Mouse (Mus musculus): ENCODE results near the gene Hist1h2bk.
A peak's percentile ranks its signal among the peaks of the same experiment; 100 is the strongest.

DNA sequence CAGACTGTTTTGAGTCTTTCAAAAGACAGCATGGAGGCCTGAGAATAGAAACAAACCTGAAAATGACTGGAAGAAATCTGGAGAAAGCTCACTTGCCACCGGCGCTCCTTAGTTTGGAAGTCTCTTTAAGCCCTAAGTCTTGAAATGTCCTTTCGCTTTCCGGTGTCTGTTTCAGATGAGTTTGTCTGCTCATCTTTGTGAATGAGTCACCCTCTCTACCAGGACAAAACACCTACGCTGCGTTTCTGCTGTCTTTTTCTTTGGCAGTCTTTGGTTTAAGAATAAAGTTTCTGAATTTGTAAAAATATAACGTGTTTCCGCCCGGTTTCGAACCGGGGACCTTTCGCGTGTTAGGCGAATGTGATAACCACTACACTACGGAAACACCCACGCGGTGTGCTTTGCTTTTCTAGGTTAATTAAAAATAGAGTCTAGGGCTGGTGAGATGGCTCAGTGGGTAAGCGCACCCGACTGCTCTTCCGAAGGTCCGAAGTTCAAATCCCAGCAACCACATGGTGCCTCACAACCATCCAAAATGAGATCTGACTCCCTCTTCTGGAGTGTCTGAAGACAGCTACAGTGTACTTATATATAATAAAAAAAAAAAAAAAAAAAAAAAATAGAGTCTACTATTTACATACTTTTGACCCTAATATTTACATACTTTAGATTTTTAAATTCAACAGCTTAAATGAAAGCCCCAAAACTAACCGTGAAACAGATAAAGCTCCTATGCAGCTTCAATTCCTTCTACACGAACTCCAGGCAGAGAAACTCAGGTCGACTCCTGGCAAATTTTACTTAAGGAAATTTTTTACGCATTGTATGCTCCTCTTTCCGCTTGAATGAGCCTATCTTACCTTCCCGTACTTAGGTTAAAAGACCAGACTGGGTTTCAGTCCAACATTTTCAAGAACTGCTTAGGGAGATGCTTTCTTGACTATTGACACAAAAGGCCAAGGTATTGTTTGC lies 19.9 kb upstream of the Hist1h2bk start:
- TF ChIP-seq MAX (IDR thresholded peaks at IDR 0.05; ENCODE audit: low read depth) (no peak), POLR2AphosphoS2 (IDR thresholded peaks at IDR 0.05; ENCODE audit: insufficient read length, low read depth) (no peak), POLR2A (IDR thresholded peaks at IDR 0.05; ENCODE audit: insufficient read length, low read depth) (no peak), MYOG (IDR thresholded peaks at IDR 0.05; ENCODE audit: control insufficient read depth in 1 of 3, insufficient read depth in 1 of 3, insufficient read length in 2 of 3, low read depth in 2 of 3) (no peak), TCF12 (IDR thresholded peaks at IDR 0.05; ENCODE audit: insufficient read depth, poor library complexity, severe bottlenecking) (no peak), CEBPB (IDR thresholded peaks at IDR 0.05; ENCODE audit: insufficient read depth, poor library complexity, severe bottlenecking) (0 out of 2 replicates have a peak, but pooled peaks have one; percentile 12), TCF3 (IDR thresholded peaks at IDR 0.05; ENCODE audit: insufficient read length, low read depth) (no peak)

Data from myocyte (in vitro differentiated cells).